In genomic region chr17:7389898-7390297, GRCm38 (mm10) we compare ENCODE assay signal across 22 mouse cellular contexts. TPM values are rescaled to one million over a fixed set of nuclear protein-coding genes. Genes with fewer than 3 reads are reported as not detected.
DNase-seq lines count a peak whose midpoint lies in the region; ATAC-seq and TF ChIP-seq lines count a peak whose summit lies in the region.
"Not testable (repeated sequence)": the region's sequence is repeated elsewhere in the genome, so short reads cannot be mapped to it uniquely, and the experiment has no call there.
"Had no signal": no experiment of that assay in that cellular context is flagged by ENCODE, and none has a peak within 500 bp of the region (broad histone marks: within the 10 kb centered on the region; RNA-seq: fewer than 3 reads in every experiment).

No protein-coding gene starts in this region.

- H3K9me3 ChIP-seq in forebrain, embryonic 14.5 days (replicated peaks; ENCODE audit: control insufficient read depth, low read length); hindbrain, postnatal 0 days (ENCODE audit: low read length): not testable (repeated sequence)

- DNase-seq in adrenal gland, postnatal 14 days: peak; percentile 30
- peak; percentile 49 for DNase-seq in brain, embryonic 14.5 days (ENCODE audit: low read depth)
- DNase-seq in forebrain, embryonic 14.5 days (ENCODE audit: low spot score): peak; percentile 27
- DNase-seq in hindbrain, postnatal 0 days (ENCODE audit: low spot score): peak; percentile 2
- DNase-seq in layer of hippocampus, adult 9-11 months: peak; percentile 34
- peak; percentile 35 for DNase-seq in liver, adult 2 months (ENCODE audit: extremely low read depth, low read depth, low spot score)
- DNase-seq in right cerebral cortex, postnatal 4 days: peak; percentile 32

- H3K4me3 ChIP-seq in forebrain, embryonic 14.5 days (ENCODE audit: low read depth, low read length); hindbrain, postnatal 0 days (ENCODE audit: low read length); liver, adult 2 months (ENCODE audit: insufficient read depth, low read depth, low read length): not testable (repeated sequence)

- H3K4me1 ChIP-seq in forebrain, embryonic 14.5 days (ENCODE audit: control insufficient read depth, insufficient read depth, low read length); hindbrain, postnatal 0 days (ENCODE audit: insufficient read depth, low read length); liver, adult 2 months (ENCODE audit: control insufficient read depth, insufficient read depth, low read length): not testable (repeated sequence)

- H3K27ac ChIP-seq in forebrain, embryonic 14.5 days (ENCODE audit: low read depth, low read length); hindbrain, postnatal 0 days: not testable (repeated sequence)
- peak overlapping the region; percentile 44; the same call in 1 of the 2 replicates for H3K27ac ChIP-seq in liver, adult 2 months (replicated peaks; ENCODE audit: insufficient read depth, low read depth, low read length)

- 65% methylated on average over 7 of the region's 7 CpGs for WGBS in forebrain, embryonic 14.5 days
- WGBS in hindbrain, postnatal 0 days: 45% methylated on average over 7 of the region's 7 CpGs
- 40% methylated on average over 7 of the region's 7 CpGs for WGBS in liver, adult 2 months

- not testable (repeated sequence) for H3K4me2 ChIP-seq in forebrain, embryonic 14.5 days (ENCODE audit: low read length); hindbrain, postnatal 0 days (ENCODE audit: low read depth, low read length)

- not testable (repeated sequence) for H3K9ac ChIP-seq in forebrain, embryonic 14.5 days (ENCODE audit: low read length); hindbrain, postnatal 0 days (replicated peaks; ENCODE audit: low read length); liver, adult 2 months (ENCODE audit: low read depth, low read length)

- not testable (repeated sequence) for TF ChIP-seq CTCF in brain, embryonic 14.5 days (IDR thresholded peaks at IDR 0.05; ENCODE audit: borderline replicate concordance, extremely low read depth, insufficient read depth, insufficient read length); hindbrain, postnatal 0 days (IDR thresholded peaks at IDR 0.05; ENCODE audit: low read depth); liver, adult 2 months (IDR thresholded peaks at IDR 0.05; ENCODE audit: low read depth, low read length)

- H3K79me2 ChIP-seq in liver, adult 2 months (ENCODE audit: control insufficient read depth, insufficient read depth, low read length): not testable (repeated sequence)

- H3K36me3 ChIP-seq in forebrain, embryonic 14.5 days (ENCODE audit: control insufficient read depth, insufficient read depth, low read length); hindbrain, postnatal 0 days (ENCODE audit: insufficient read depth, low read length); liver, adult 2 months (ENCODE audit: control insufficient read depth, insufficient read depth, low read length): not testable (repeated sequence)

- TF ChIP-seq POLR2A in brain, embryonic 14.5 days (IDR thresholded peaks at IDR 0.05; ENCODE audit: borderline replicate concordance, extremely low read depth, insufficient read depth, insufficient read length, poor library complexity, severe bottlenecking); liver, adult 2 months (IDR thresholded peaks at IDR 0.05; ENCODE audit: extremely low read depth, insufficient read depth, low read length): not testable (repeated sequence)

- ATAC-seq in forebrain, embryonic 14.5 days; hindbrain, postnatal 0 days: not testable (repeated sequence)

- not testable (repeated sequence) for H3K27me3 ChIP-seq in forebrain, embryonic 14.5 days (replicated peaks; ENCODE audit: control insufficient read depth, insufficient read depth, low read length); hindbrain, postnatal 0 days (ENCODE audit: insufficient read depth, low read length); liver, adult 2 months (ENCODE audit: control insufficient read depth, insufficient read depth, low read length)

RNA-seq across cellular contexts. Expression of gene Unc93a2, which starts 4.6 kb away (rescaled TPM):
- 1.2 and 1.5 TPM in 2 replicates for total RNA-seq in adrenal gland, postnatal 14 days (2021)
- polyA plus RNA-seq in brain, embryonic 14.5 days (2012; rRNA removed): 0.10 and 0.15 TPM in 2 replicates
- not detected in 2 replicates for polyA plus RNA-seq in forebrain, embryonic 14.5 days (2014; fragmentation: Nextera tagmentation; extraction: Ambion mirVana)
- total RNA-seq in hindbrain, postnatal 0 days (2014; rRNA removed): 0.18 TPM in 1 of 2 replicates, not detected in the other
- polyA plus RNA-seq in hindbrain, postnatal 0 days (2015; fragmentation: Nextera tagmentation; extraction: Ambion mirVana): 0.05 TPM in 1 of 2 replicates, not detected in the other
- total RNA-seq in liver, adult 2 months (2014; rRNA removed): 2.4 and 4.4 TPM in 2 replicates
- polyA plus RNA-seq in liver, adult 2 months (2012; rRNA removed): 3.4 and 4.5 TPM in 2 replicates
- total RNA-seq: common myeloid progenitor, adult 5-6 weeks; granulocyte monocyte progenitor cell, adult 5-6 weeks; heart, postnatal 36 days had no signal
- polyA plus RNA-seq: embryonic facial prominence, embryonic 11.5 days; forebrain, embryonic 11.5 days; heart, embryonic 13.5 days; heart, postnatal 0 days; hindbrain, embryonic 11.5 days had no signal

RNA-seq across cellular contexts. Expression of gene Gm49630, which starts 18.1 kb away (rescaled TPM):
- total RNA-seq in adrenal gland, postnatal 14 days (2021): not detected in 2 replicates
- not detected in 2 replicates for polyA plus RNA-seq in brain, embryonic 14.5 days (2012; rRNA removed)
- polyA plus RNA-seq in forebrain, embryonic 14.5 days (2014; fragmentation: Nextera tagmentation; extraction: Ambion mirVana): not detected in 2 replicates
- not detected in 2 replicates for total RNA-seq in hindbrain, postnatal 0 days (2014; rRNA removed)
- polyA plus RNA-seq in hindbrain, postnatal 0 days (2015; fragmentation: Nextera tagmentation; extraction: Ambion mirVana): not detected in 2 replicates
- total RNA-seq in liver, adult 2 months (2014; rRNA removed): not detected in 2 replicates
- polyA plus RNA-seq in liver, adult 2 months (2012; rRNA removed): not detected in 2 replicates
- total RNA-seq: adrenal gland, postnatal 4 days; common myeloid progenitor, adult 5-6 weeks; ES-E14; gastrocnemius, adult 2 months; gastrocnemius, postnatal 25 days; granulocyte monocyte progenitor cell, adult 5-6 weeks; heart, postnatal 36 days had no signal
- polyA plus RNA-seq: embryonic facial prominence, embryonic 11.5 days; forebrain, embryonic 11.5 days; heart, embryonic 13.5 days; heart, postnatal 0 days; hindbrain, embryonic 11.5 days; hindbrain, embryonic 15.5 days; inflammation-experienced regulatory T-cells, adult 6 months; intestine, postnatal 0 days had no signal

RNA-seq across cellular contexts. Expression of gene Ttll2, which starts 37.4 kb away (rescaled TPM):
- not detected in 2 replicates for total RNA-seq in adrenal gland, postnatal 14 days (2021)
- not detected in 2 replicates for polyA plus RNA-seq in brain, embryonic 14.5 days (2012; rRNA removed)
- polyA plus RNA-seq in forebrain, embryonic 14.5 days (2014; fragmentation: Nextera tagmentation; extraction: Ambion mirVana): not detected in 2 replicates
- not detected in 2 replicates for total RNA-seq in hindbrain, postnatal 0 days (2014; rRNA removed)
- polyA plus RNA-seq in hindbrain, postnatal 0 days (2015; fragmentation: Nextera tagmentation; extraction: Ambion mirVana): not detected in 2 replicates
- 0.34 TPM in 1 of 2 replicates, not detected in the other for total RNA-seq in liver, adult 2 months (2014; rRNA removed)
- polyA plus RNA-seq in liver, adult 2 months (2012; rRNA removed): 0.07 and 0.14 TPM in 2 replicates
- total RNA-seq: adrenal gland, postnatal 4 days; common myeloid progenitor, adult 5-6 weeks; ES-E14; gastrocnemius, postnatal 25 days; granulocyte monocyte progenitor cell, adult 5-6 weeks; heart, postnatal 36 days had no signal
- polyA plus RNA-seq: embryonic facial prominence, embryonic 11.5 days; forebrain, embryonic 11.5 days; heart, embryonic 13.5 days; heart, postnatal 0 days; hindbrain, embryonic 11.5 days; hindbrain, embryonic 15.5 days; inflammation-experienced regulatory T-cells, adult 6 months; intestine, postnatal 0 days had no signal
